Mouse (Mus musculus): ENCODE data around the gene Rpain. TPM values are rescaled to one million over a fixed set of nuclear protein-coding genes. Genes with fewer than 3 reads are reported as not detected.

Gene Rpain
- polyA plus RNA-seq, 1 experiment, result 63.3 TPM

- DNase-seq (ENCODE audit: extremely low spot score in 1 of 2, low spot score in 1 of 2), result peak; percentile 79 to 96
These were observed 12.7 kb downstream of the Rpain start, which contains the start of gene C1qbp for GRCm38 (mm10) chr11:70982557-70983228. TSS of gene C1qbp (minus strand) at chr11:70983026.

DNA sequence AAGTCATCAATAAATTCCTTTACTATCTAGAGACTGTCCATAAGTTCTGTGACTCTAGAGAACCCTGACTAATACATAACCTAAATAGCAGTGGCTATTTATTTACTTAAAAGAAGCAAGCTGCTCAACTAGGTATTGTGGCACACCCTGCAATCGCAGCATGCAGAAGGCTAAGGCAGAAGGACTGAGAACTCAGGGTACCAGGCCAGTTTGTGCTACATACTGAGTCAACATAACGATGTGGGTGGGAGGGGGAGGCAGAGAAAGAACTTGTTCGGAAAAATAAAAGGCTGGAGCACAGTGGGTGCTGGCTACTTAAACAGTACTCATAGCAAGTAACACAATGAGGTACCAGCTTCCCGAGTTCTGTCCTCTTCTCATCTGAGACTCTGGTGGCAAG, 31.2 kb downstream of the Rpain start:
- DNase-seq (ENCODE audit: extremely low spot score in 1 of 2, low spot score in 1 of 2), result peak in 1 of 2 experiments; percentile 26

- DNase-seq (ENCODE audit: extremely low spot score in 1 of 2, low spot score in 1 of 2), result peak in 1 of 2 experiments; percentile 47
These were observed 33.8 kb downstream of the Rpain start for GRCm38 (mm10) chr11:71003611-71004315.

- peak; percentile 97 to 98 for DNase-seq (ENCODE audit: extremely low spot score in 1 of 2, low spot score in 1 of 2)
These were observed 34.3 kb downstream of the Rpain start, which contains the start of gene Dhx33 for GRCm38 (mm10) chr11:71004316-71004773. TSS of gene Dhx33 (minus strand) at chr11:71004437.

DNA sequence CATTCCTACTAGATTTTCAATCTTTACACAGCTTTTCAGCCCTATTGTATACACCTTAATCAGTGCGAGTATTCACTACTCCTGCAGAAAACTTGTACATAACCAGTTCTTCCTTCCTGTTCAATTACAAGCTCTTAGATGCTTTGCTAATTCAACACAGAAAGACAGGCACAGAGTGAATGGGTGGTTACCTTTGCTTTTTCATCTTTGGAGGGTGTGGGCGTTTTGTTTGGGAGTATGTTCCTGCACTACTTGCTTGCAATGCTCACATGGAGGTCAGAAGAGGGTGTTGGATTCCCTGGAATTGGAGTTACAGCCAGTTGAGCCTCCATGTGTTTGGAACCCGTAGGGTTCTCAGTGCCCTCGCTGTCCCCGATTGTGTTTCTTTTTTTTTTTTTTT, 35.0 kb downstream of the Rpain start:
- DNase-seq (ENCODE audit: extremely low spot score in 1 of 2, low spot score in 1 of 2), result peak in 1 of 2 experiments; percentile 11

- DNase-seq (ENCODE audit: extremely low spot score in 1 of 2, low spot score in 1 of 2), result no peak
These were observed 37.0 kb downstream of the Rpain start for GRCm38 (mm10) chr11:71007026-71007425.

DNA sequence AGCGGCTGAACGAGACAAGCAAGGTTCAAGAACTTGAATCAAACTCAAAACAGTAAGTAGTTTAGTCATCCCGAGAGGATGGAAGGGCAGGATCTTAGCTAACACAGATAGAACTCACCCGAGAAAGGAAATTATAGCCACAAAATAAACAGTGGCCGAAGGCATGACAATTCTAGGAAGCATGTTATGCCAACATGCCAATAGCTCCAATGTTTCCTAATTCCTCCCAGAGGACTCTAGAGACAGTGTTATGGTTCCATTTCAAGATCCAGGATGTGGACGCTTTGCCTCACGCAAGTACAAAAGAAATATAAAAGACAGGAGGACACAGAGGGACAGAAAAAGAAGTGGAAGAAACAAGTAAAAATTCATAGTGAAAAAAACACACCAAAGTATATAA, 37.8 kb downstream of the Rpain start:
- no peak for DNase-seq (ENCODE audit: extremely low spot score in 1 of 2, low spot score in 1 of 2)

GRCm38 (mm10) chr11:71008321-71008720, 38.3 kb downstream of the Rpain start:
- DNase-seq (ENCODE audit: extremely low spot score in 1 of 2, low spot score in 1 of 2), result no peak

DNA sequence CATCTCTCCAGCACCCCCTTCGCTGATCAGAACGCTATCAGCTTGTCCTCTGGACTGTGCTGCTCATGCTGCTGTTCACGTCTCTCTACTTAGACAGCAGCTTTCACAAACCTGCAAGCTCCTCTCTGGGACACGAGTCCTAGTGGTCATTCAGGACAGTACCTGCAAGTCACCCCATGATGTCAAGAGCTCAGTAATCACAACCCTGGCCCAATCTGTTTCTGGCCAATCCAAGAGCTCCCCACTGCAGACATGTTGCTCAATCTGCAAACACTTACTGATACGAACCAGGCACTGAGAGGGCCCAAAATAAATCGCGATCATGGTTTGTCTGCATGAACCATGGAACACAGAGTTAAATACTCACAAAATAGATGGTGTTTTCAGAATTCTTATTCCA, 42.7 kb downstream of the Rpain start:
- DNase-seq (ENCODE audit: extremely low spot score in 1 of 2, low spot score in 1 of 2), result no peak

- DNase-seq (ENCODE audit: extremely low spot score in 1 of 2, low spot score in 1 of 2), result no peak
These were observed 47.0 kb downstream of the Rpain start for GRCm38 (mm10) chr11:71017051-71017450.

DNA sequence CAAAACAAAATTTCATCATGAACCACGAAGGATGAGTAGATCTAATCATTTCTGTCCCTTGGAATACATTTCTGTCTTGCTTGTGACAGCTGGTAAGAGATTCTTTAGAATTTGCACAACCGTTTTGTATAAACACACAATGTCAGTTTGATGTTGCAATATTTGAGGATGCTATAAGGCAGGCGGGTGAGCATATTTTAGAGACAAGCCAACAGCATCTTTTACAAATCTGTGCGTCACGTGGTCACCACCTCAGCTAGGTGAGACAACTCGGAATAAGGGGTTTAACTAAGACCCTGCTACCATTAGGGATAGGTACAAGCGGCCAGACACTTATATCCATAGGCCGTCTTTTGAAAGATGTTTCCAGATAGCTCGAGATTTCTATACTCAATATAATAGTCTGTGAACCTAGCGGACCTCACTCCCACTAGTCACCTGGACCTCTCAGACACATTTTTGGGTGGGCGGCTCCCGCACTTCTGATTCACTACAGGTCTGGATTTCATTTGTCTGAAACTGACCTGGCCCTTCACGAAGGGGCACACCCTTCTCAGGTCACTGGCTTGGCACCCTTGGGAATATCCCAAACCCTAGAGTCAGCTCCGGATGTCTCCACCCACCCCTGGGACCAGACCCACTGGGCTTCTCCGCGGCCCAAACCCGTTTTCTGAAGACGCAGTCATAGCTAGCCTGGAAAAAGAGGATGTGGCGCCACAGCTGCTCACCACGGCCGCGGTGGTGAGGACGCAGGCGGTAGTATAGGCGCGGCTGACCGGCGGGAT, 48.6 kb downstream of the Rpain start:
- peak in 1 of 2 experiments; percentile 18 for DNase-seq (ENCODE audit: extremely low spot score in 1 of 2, low spot score in 1 of 2)

GRCm38 (mm10) chr11:71019201-71020068, 49.4 kb downstream of the Rpain start, which contains the start of the genes Mis12 and Derl2:
TSS of gene Mis12 (plus strand) at chr11:71019611.
TSS of gene Derl2 (minus strand) at chr11:71019841.
- peak; percentile 99 for DNase-seq (ENCODE audit: extremely low spot score in 1 of 2, low spot score in 1 of 2)

Other genes with a start within 250 kb of the Rpain start
- 8.7 and 9.8 TPM in 2 replicates for gene Zfp3, start 206.0 kb upstream of the Rpain start, polyA plus RNA-seq (2012; rRNA removed)
- gene Scimp, start 157.6 kb upstream of the Rpain start, polyA plus RNA-seq (2012; rRNA removed), result 0.08 TPM in 1 of 2 replicates, not detected in the other
- 35.3 and 40.6 TPM in 2 replicates for gene Rabep1, start 125.4 kb upstream of the Rpain start, polyA plus RNA-seq (2012; rRNA removed)
- gene Nup88, start 240 bp upstream of the Rpain start, polyA plus RNA-seq (2012; rRNA removed), result 75.2 and 86.2 TPM in 2 replicates
- gene C1qbp, start 12.8 kb downstream of the Rpain start, polyA plus RNA-seq (2012; rRNA removed), result 79.9 and 94.5 TPM in 2 replicates
- gene Dhx33, start 34.2 kb downstream of the Rpain start, polyA plus RNA-seq (2012; rRNA removed), result 23.8 and 26.1 TPM in 2 replicates
- gene Mis12, start 49.4 kb downstream of the Rpain start, polyA plus RNA-seq (2012; rRNA removed), result 13.4 and 13.5 TPM in 2 replicates
- gene Derl2, start 49.6 kb downstream of the Rpain start, polyA plus RNA-seq (2012; rRNA removed), result 18.8 and 19.0 TPM in 2 replicates
- gene 6330403K07Rik, start 63.3 kb downstream of the Rpain start, polyA plus RNA-seq (2012; rRNA removed), result 367 and 395 TPM in 2 replicates
- gene Nlrp1a, start 174.5 kb downstream of the Rpain start, polyA plus RNA-seq (2012; rRNA removed), result 0.04 and 0.11 TPM in 2 replicates

Data from frontal cortex, adult 2 months (tissue).